Mouse (Mus musculus) hindbrain, embryonic 16.5 days (tissue): ENCODE data around the gene Dnmt3a. TPM values are rescaled to one million over a fixed set of nuclear protein-coding genes. Genes with fewer than 3 reads are reported as not detected.

ENCODE experiments used
- ATAC-seq: fragments of 200-750 bp; cut with Nextera tagmentation; 2 replicates; pipeline ENCODE4 v1.8.0; 2017; ENCODE audit warnings: moderate TSS enrichment, moderate library complexity
- H3K27ac ChIP-seq: fragments of 300-500 bp; sonication (generic); 2 replicates; pipeline ENCODE4 v1.5.1; 2014; ENCODE audit warnings: low read depth, mild to moderate bottlenecking, control low read depth, low read length, moderate library complexity
- H3K27me3 ChIP-seq: fragments of 300-500 bp; sonication (generic); replicated peaks from 2 replicates; pipeline ENCODE4 v1.6.1; 2014; ENCODE audit warnings: low read length; ENCODE audit not compliant: control insufficient read depth, insufficient read depth
- H3K36me3 ChIP-seq: fragments of 300-500 bp; sonication (generic); 2 replicates; pipeline ENCODE4 v1.6.1; 2014; ENCODE audit warnings: mild to moderate bottlenecking, low read length, moderate library complexity, mixed read lengths; ENCODE audit not compliant: control insufficient read depth, insufficient read depth
- H3K4me1 ChIP-seq: fragments of 300-500 bp; sonication (generic); 2 replicates; pipeline ENCODE4 v1.6.1; 2014; ENCODE audit warnings: low read depth, low read length; ENCODE audit not compliant: control insufficient read depth, insufficient read depth
- H3K4me2 ChIP-seq: fragments of 300-500 bp; sonication (generic); 2 replicates; pipeline ENCODE4 v1.6.1; 2014; ENCODE audit warnings: mild to moderate bottlenecking, low read length, control low read depth, moderate library complexity
- H3K4me3 ChIP-seq: fragments of 300-500 bp; sonication (generic); 2 replicates; pipeline ENCODE4 v1.5.1; 2014; ENCODE audit warnings: mild to moderate bottlenecking, low read length, control low read depth, moderate library complexity
- H3K9ac ChIP-seq: fragments of 300-500 bp; sonication (generic); 2 replicates; pipeline ENCODE4 v1.6.1; 2014; ENCODE audit warnings: low read depth, mild to moderate bottlenecking, control low read depth, low read length, moderate library complexity
- H3K9me3 ChIP-seq: fragments of 300-500 bp; sonication (generic); 2 replicates; pipeline ENCODE4 v1.6.1; 2014; ENCODE audit warnings: mild to moderate bottlenecking, low read length, moderate library complexity; ENCODE audit not compliant: control insufficient read depth
- WGBS: fragments of 180-500 bp; shearing (Covaris S2); extraction: QIAGEN DNeasy Blood & Tissue Kit; methylation state at CpG from one replicate; pipeline ENCODE4 v1.1.7; 2014; 5-methylcytosine and 5-hydroxymethylcytosine counted together
- polyA plus RNA-seq: library from polyadenylated mRNA; unstranded; fragments of >200 nt; fragmentation: Nextera tagmentation; extraction: Ambion mirVana; gene quantifications from 2 replicates; pipeline ENCODE4 v1.2.1, GENCODE M21; 2015

Gene Dnmt3a
- polyA plus RNA-seq, 1 experiment from 2014 or later, result 104 TPM

GRCm38 (mm10) chr12:3770546-3770945, 35.3 kb upstream of the Dnmt3a start:
- Histone ChIP-seq H3K9ac (no peak overlapping the region), H3K27ac (no peak overlapping the region), H3K4me2 (no peak overlapping the region), H3K4me3 (no peak overlapping the region), H3K36me3 (no peaks in the 10 kb centered on the region), H3K4me1 (no peaks in the 10 kb centered on the region), H3K27me3 (no peaks in the 10 kb centered on the region), H3K9me3 (no peaks in the 10 kb centered on the region)
- 62% methylated on average over 2 of the region's 2 CpGs for WGBS
- ATAC-seq, result no peak

GRCm38 (mm10) chr12:3771080-3771479, 34.7 kb upstream of the Dnmt3a start:
- H3K4me3 ChIP-seq, result no peak overlapping the region
- H3K27me3 ChIP-seq, result no peaks in the 10 kb centered on the region

GRCm38 (mm10) chr12:3773643-3774042, 32.2 kb upstream of the Dnmt3a start:
- no peaks in the 10 kb centered on the region for H3K36me3 ChIP-seq
- H3K4me3 ChIP-seq, result no peak overlapping the region
- WGBS, result 92% methylated on average over 3 of the region's 3 CpGs
- H3K4me2 ChIP-seq, result no peak overlapping the region
- H3K27me3 ChIP-seq, result no peaks in the 10 kb centered on the region
- H3K4me1 ChIP-seq, result no peaks in the 10 kb centered on the region
- H3K9ac ChIP-seq, result no peak overlapping the region
- H3K9me3 ChIP-seq, result no peaks in the 10 kb centered on the region
- no peak for ATAC-seq
- no peak overlapping the region for H3K27ac ChIP-seq

More at GRCm38 (mm10) chr12:3771080-3771479, 34.7 kb upstream of the Dnmt3a start:
- no peak overlapping the region for H3K27ac ChIP-seq
- H3K36me3 ChIP-seq, result no peaks in the 10 kb centered on the region
- no peaks in the 10 kb centered on the region for H3K4me1 ChIP-seq
- no peaks in the 10 kb centered on the region for H3K9me3 ChIP-seq
- H3K4me2 ChIP-seq, result no peak overlapping the region
- H3K9ac ChIP-seq, result no peak overlapping the region
- 92% methylated on average over 2 of the region's 2 CpGs for WGBS
- no peak for ATAC-seq

- Histone ChIP-seq H3K27ac (no peak overlapping the region), H3K9me3 (no peaks in the 10 kb centered on the region), H3K4me2 (no peak overlapping the region), H3K9ac (no peak overlapping the region), H3K27me3 (no peaks in the 10 kb centered on the region), H3K4me3 (no peak overlapping the region), H3K36me3 (no peaks in the 10 kb centered on the region), H3K4me1 (peaks cover 10% of the 10 kb centered on the region)
- no peak for ATAC-seq
- WGBS, result 94% methylated on average over 2 of the region's 2 CpGs
Measured at GRCm38 (mm10) chr12:3776015-3776414, 29.8 kb upstream of the Dnmt3a start.

GRCm38 (mm10) chr12:3777682-3778081, 28.1 kb upstream of the Dnmt3a start:
- no peak for ATAC-seq
- no peak overlapping the region for H3K4me3 ChIP-seq
- no peaks in the 10 kb centered on the region for H3K36me3 ChIP-seq
- no peak overlapping the region for H3K27ac ChIP-seq
- H3K4me1 ChIP-seq, result peaks cover 26% of the 10 kb centered on the region
- H3K27me3 ChIP-seq, result no peaks in the 10 kb centered on the region
- no peak overlapping the region for H3K4me2 ChIP-seq
- WGBS, result 94% methylated on average over 5 of the region's 5 CpGs
- no peaks in the 10 kb centered on the region for H3K9me3 ChIP-seq
- no peak overlapping the region for H3K9ac ChIP-seq

GRCm38 (mm10) chr12:3778286-3778685, 27.5 kb upstream of the Dnmt3a start:
- H3K4me3 ChIP-seq, result no peak overlapping the region
- no peaks in the 10 kb centered on the region for H3K36me3 ChIP-seq

GRCm38 (mm10) chr12:3779639-3780038, 26.2 kb upstream of the Dnmt3a start:
- WGBS, result 97% methylated on average over 2 of the region's 2 CpGs

More at GRCm38 (mm10) chr12:3778286-3778685, 27.5 kb upstream of the Dnmt3a start:
- H3K27ac ChIP-seq, result no peak overlapping the region
- no peak overlapping the region for H3K9ac ChIP-seq
- H3K4me2 ChIP-seq, result no peak overlapping the region
- no peaks in the 10 kb centered on the region for H3K27me3 ChIP-seq
- H3K4me1 ChIP-seq, result peaks cover 32% of the 10 kb centered on the region
- no peak for ATAC-seq
- 84% methylated on average over 6 of the region's 6 CpGs for WGBS
- H3K9me3 ChIP-seq, result no peaks in the 10 kb centered on the region

GRCm38 (mm10) chr12:3780405-3780891, 25.4 kb upstream of the Dnmt3a start:
- ATAC-seq, result peak; percentile 61
- peaks cover 45% of the 10 kb centered on the region for H3K4me1 ChIP-seq
- no peaks in the 10 kb centered on the region for H3K36me3 ChIP-seq
- no peaks in the 10 kb centered on the region for H3K27me3 ChIP-seq
- H3K27ac ChIP-seq, result peak overlapping the region; percentile 53
- no peak overlapping the region for H3K4me2 ChIP-seq
- H3K9ac ChIP-seq, result no peak overlapping the region
- H3K9me3 ChIP-seq, result no peaks in the 10 kb centered on the region
- WGBS, result 11% methylated on average over 8 of the region's 8 CpGs
- no peak overlapping the region for H3K4me3 ChIP-seq

More at GRCm38 (mm10) chr12:3779639-3780038, 26.2 kb upstream of the Dnmt3a start:
- H3K27ac ChIP-seq, result no peak overlapping the region
- no peaks in the 10 kb centered on the region for H3K36me3 ChIP-seq
- no peak overlapping the region for H3K9ac ChIP-seq
- ATAC-seq, result no peak
- no peaks in the 10 kb centered on the region for H3K27me3 ChIP-seq
- no peaks in the 10 kb centered on the region for H3K9me3 ChIP-seq
- no peak overlapping the region for H3K4me2 ChIP-seq
- no peak overlapping the region for H3K4me3 ChIP-seq
- H3K4me1 ChIP-seq, result peaks cover 43% of the 10 kb centered on the region

GRCm38 (mm10) chr12:3780931-3781471, 24.8 kb upstream of the Dnmt3a start:
- Histone ChIP-seq H3K4me1 (peaks cover 45% of the 10 kb centered on the region), H3K9ac (no peak overlapping the region), H3K27me3 (no peaks in the 10 kb centered on the region), H3K9me3 (no peaks in the 10 kb centered on the region), H3K27ac (peak overlapping the region; percentile 53), H3K36me3 (no peaks in the 10 kb centered on the region), H3K4me2 (no peak overlapping the region), H3K4me3 (no peak overlapping the region)
- WGBS, result 25% methylated on average over 7 of the region's 7 CpGs
- peak; percentile 49 for ATAC-seq
